Mouse (Mus musculus) thymus, postnatal 14 days (tissue): ENCODE results near the gene Sf3b4.
"Not testable (repeated sequence)": the region's sequence is repeated elsewhere in the genome, so short reads cannot be mapped to it uniquely, and the experiment has no call there.

Source experiments
- DNase-seq: peaks from one replicate; pipeline ENCODE4 v3.0.0; 2021

The Sf3b4 gene

GRCm38 (mm10) chr3:96174042-96174441 lies 1.9 kb downstream of the Sf3b4 start:
- DNase-seq = not testable (repeated sequence)

GRCm38 (mm10) chr3:96175251-96175650 lies 3.1 kb downstream of the Sf3b4 start:
- no peak for DNase-seq

- DNase-seq = no peak
These were observed 6.3 kb downstream of the Sf3b4 start for GRCm38 (mm10) chr3:96178427-96178826.

- no peak for DNase-seq
These were observed 6.8 kb downstream of the Sf3b4 start for GRCm38 (mm10) chr3:96178902-96179301.

- DNase-seq = no peak
These were observed 7.4 kb downstream of the Sf3b4 start for GRCm38 (mm10) chr3:96179531-96179930.

- peak; percentile 68 for DNase-seq
These were observed 8.8 kb downstream of the Sf3b4 start, which contains the start of gene Sv2a for GRCm38 (mm10) chr3:96180727-96181477. Gene Sv2a (plus strand): TSS chr3:96181151.

GRCm38 (mm10) chr3:96181510-96182381 lies 9.6 kb downstream of the Sf3b4 start:
- no peak for DNase-seq

- DNase-seq = no peak
These were observed 10.2 kb downstream of the Sf3b4 start for GRCm38 (mm10) chr3:96182382-96182776.

- DNase-seq = no peak
These were observed 20.8 kb downstream of the Sf3b4 start for GRCm38 (mm10) chr3:96192977-96193376.

GRCm38 (mm10) chr3:96194966-96195365 lies 22.8 kb downstream of the Sf3b4 start:
- no peak for DNase-seq

GRCm38 (mm10) chr3:96195616-96196313 lies 23.6 kb downstream of the Sf3b4 start:
- peak; percentile 27 for DNase-seq

- no peak for DNase-seq
These were observed 24.5 kb downstream of the Sf3b4 start for GRCm38 (mm10) chr3:96196437-96197128.

- peak; percentile 87 for DNase-seq
These were observed 25.1 kb downstream of the Sf3b4 start for GRCm38 (mm10) chr3:96197129-96197749.

GRCm38 (mm10) chr3:96198181-96198580 lies 26.0 kb downstream of the Sf3b4 start:
- peak; percentile 64 for DNase-seq

- not testable (repeated sequence) for DNase-seq
These were observed 26.6 kb downstream of the Sf3b4 start for GRCm38 (mm10) chr3:96198601-96199251.

GRCm38 (mm10) chr3:96199731-96200130 lies 27.6 kb downstream of the Sf3b4 start:
- DNase-seq = no peak

- no peak for DNase-seq
These were observed 35.7 kb downstream of the Sf3b4 start for GRCm38 (mm10) chr3:96207819-96208218.

- no peak for DNase-seq
These were observed 37.1 kb downstream of the Sf3b4 start for GRCm38 (mm10) chr3:96209242-96209641.

GRCm38 (mm10) chr3:96219191-96219641 lies 47.1 kb downstream of the Sf3b4 start:
- peak; percentile 58 for DNase-seq

GRCm38 (mm10) chr3:96219661-96220130 lies 47.6 kb downstream of the Sf3b4 start, which contains the start of the genes Bola1 and Hist2h2ab:
Gene Bola1 (minus strand): TSS chr3:96219709.
Gene Hist2h2ab (plus strand): TSS chr3:96219865.
- DNase-seq = peak; percentile 82

- not testable (repeated sequence) for DNase-seq
These were observed 48.1 kb downstream of the Sf3b4 start for GRCm38 (mm10) chr3:96220131-96220764.
